Mouse (Mus musculus) mouse trophoblast stem cell (cell line): ENCODE data around the gene Ipo4.

Source experiments
- in situ Hi-C, 2 experiments: fragments of 300-500 bp; cut with MseI, MboI; formaldehyde crosslinking; loops; 2 replicates in 1 of 2; 3 replicates in 1 of 2; pipeline ENCODE4 v1.15.1; 2025

Gene Ipo4

GRCm38 (mm10) chr14:55634874-55635522, 759 bp downstream of the Ipo4 start:
- in situ Hi-C loops, result no loop called here

- in situ Hi-C loops, result no loop called here
These were observed 6.4 kb downstream of the Ipo4 start for GRCm38 (mm10) chr14:55629312-55629711.

GRCm38 (mm10) chr14:55628077-55628827, 7.5 kb downstream of the Ipo4 start:
- in situ Hi-C loops, result no loop called here

GRCm38 (mm10) chr14:55618486-55619195, 17.1 kb downstream of the Ipo4 start:
- in situ Hi-C loops, result no loop called here

GRCm38 (mm10) chr14:55617822-55618221, 17.9 kb downstream of the Ipo4 start, which contains the start of gene Rec8:
TSS of gene Rec8 (plus strand) at chr14:55618037.
- in situ Hi-C loops, result no loop called here

- in situ Hi-C loops, result no loop called here
These were observed 18.9 kb downstream of the Ipo4 start for GRCm38 (mm10) chr14:55616844-55617243.

GRCm38 (mm10) chr14:55615876-55616275, 19.9 kb downstream of the Ipo4 start:
- in situ Hi-C loops, result no loop called here

- in situ Hi-C loops, result no loop called here
These were observed 21.1 kb downstream of the Ipo4 start for GRCm38 (mm10) chr14:55614565-55615178.

GRCm38 (mm10) chr14:55613346-55613745, 22.4 kb downstream of the Ipo4 start:
- in situ Hi-C loops, result no loop called here

- in situ Hi-C loops, result no loop called here
These were observed 27.4 kb downstream of the Ipo4 start for GRCm38 (mm10) chr14:55608339-55608738.

- in situ Hi-C loops, result no loop called here
These were observed 29.9 kb downstream of the Ipo4 start for GRCm38 (mm10) chr14:55605743-55606459.

GRCm38 (mm10) chr14:55604823-55605222, 30.9 kb downstream of the Ipo4 start:
- in situ Hi-C loops, result no loop called here

- in situ Hi-C loops, result no loop called here
These were observed 31.9 kb downstream of the Ipo4 start for GRCm38 (mm10) chr14:55603633-55604576.

GRCm38 (mm10) chr14:55603271-55603632, 32.5 kb downstream of the Ipo4 start, which contains the start of gene Irf9:
TSS of gene Irf9 (plus strand) at chr14:55603571.
- in situ Hi-C loops, result no loop called here

- in situ Hi-C loops, result no loop called here
These were observed 37.0 kb downstream of the Ipo4 start for GRCm38 (mm10) chr14:55598521-55599390.

GRCm38 (mm10) chr14:55596036-55596690, 39.6 kb downstream of the Ipo4 start:
- in situ Hi-C loops, result no loop called here

- in situ Hi-C loops, result no loop called here
These were observed 43.5 kb downstream of the Ipo4 start for GRCm38 (mm10) chr14:55592226-55592625.

GRCm38 (mm10) chr14:55591331-55591891, 44.3 kb downstream of the Ipo4 start, which contains the start of gene Rnf31:
TSS of gene Rnf31 (plus strand) at chr14:55591708.
- in situ Hi-C loops, result no loop called here
